Mouse (Mus musculus) thymus, postnatal 36 days (tissue): Measurements from ENCODE around the gene Olfr684.

Experiments used
- DNase-seq, 2 experiments: peaks; one replicate each; pipeline ENCODE4 v3.0.0; 2022; ENCODE audit warnings: mixed read lengths in 2 of 2

The Olfr684 gene

GRCm38 (mm10) chr7:105163553-105163952, at the start of gene Olfr684:
Gene Olfr684, minus strand, starts transcription at chr7:105163653.
- DNase-seq = no peak

- DNase-seq = no peak
Observed at GRCm38 (mm10) chr7:105207385-105207784, 43.9 kb upstream of the Olfr684 start, which contains the start of gene Olfr686. Gene Olfr686, minus strand, starts transcription at chr7:105207485.

GRCm38 (mm10) chr7:105185912-105186311, 22.5 kb upstream of the Olfr684 start, which contains the start of gene Olfr685:
Gene Olfr685, minus strand, starts transcription at chr7:105186012.
- no peak for DNase-seq

GRCm38 (mm10) chr7:105170773-105171172, 7.3 kb upstream of the Olfr684 start:
- no peak for DNase-seq

GRCm38 (mm10) chr7:105146912-105147311, 16.5 kb downstream of the Olfr684 start, which contains the start of gene Olfr683:
Gene Olfr683, minus strand, starts transcription at chr7:105147012.
- DNase-seq = no peak

- DNase-seq = no peak
Observed at GRCm38 (mm10) chr7:105141275-105141674, 22.2 kb downstream of the Olfr684 start.

- DNase-seq = no peak
Observed at GRCm38 (mm10) chr7:105116536-105116935, 46.9 kb downstream of the Olfr684 start, which contains the start of gene Olfr681. Gene Olfr681, plus strand, starts transcription at chr7:105116836.
